Mouse (Mus musculus) lung, embryonic 14.5 days (tissue): ENCODE measurements around the gene Isg20l2. TPM values are rescaled to one million over a fixed set of nuclear protein-coding genes. Genes with fewer than 3 reads are reported as not detected.

Source experiments
- ATAC-seq: fragments of 200-750 bp; cut with Nextera tagmentation; 2 replicates; pipeline ENCODE4 v1.8.0; 2017; ENCODE audit warnings: mild to moderate bottlenecking, moderate TSS enrichment, moderate library complexity; ENCODE audit not compliant: insufficient read depth
- DNase-seq: peaks from one replicate; pipeline ENCODE4 v3.0.0-alpha.2; 2015
- H3K27ac ChIP-seq: fragments of 300-500 bp; sonication (generic); 2 replicates; pipeline ENCODE4 v1.5.1; 2014; ENCODE audit warnings: low read depth, mild to moderate bottlenecking, moderate library complexity
- H3K27me3 ChIP-seq: fragments of 300-500 bp; sonication (generic); 2 replicates; pipeline ENCODE4 v1.6.1; 2014; ENCODE audit warnings: low read length, control low read depth; ENCODE audit not compliant: insufficient read depth
- H3K36me3 ChIP-seq: fragments of 300-500 bp; sonication (generic); 2 replicates; pipeline ENCODE4 v1.6.1; 2014; ENCODE audit warnings: control low read depth; ENCODE audit not compliant: insufficient read depth
- H3K4me1 ChIP-seq: fragments of 300-500 bp; sonication (generic); 2 replicates; pipeline ENCODE4 v1.6.1; 2014; ENCODE audit warnings: antibody characterized with exemption, control low read depth; ENCODE audit not compliant: insufficient read depth
- H3K4me2 ChIP-seq: fragments of 300-500 bp; sonication (generic); 2 replicates; pipeline ENCODE4 v1.6.1; 2014; ENCODE audit warnings: mild to moderate bottlenecking
- H3K4me3 ChIP-seq: fragments of 300-500 bp; sonication (generic); 2 replicates; pipeline ENCODE4 v1.5.1; 2014; ENCODE audit warnings: low read depth, low read length
- H3K9ac ChIP-seq: fragments of 300-500 bp; sonication (generic); 2 replicates; pipeline ENCODE4 v1.6.1; 2014
- H3K9me3 ChIP-seq: fragments of 300-500 bp; sonication (generic); 2 replicates; pipeline ENCODE4 v1.6.1; 2016; ENCODE audit warnings: low read depth, low read length, control low read depth
- CTCF ChIP-seq: IDR thresholded peaks from 2 replicates; pipeline ENCODE4 v1.5.1; 2016; ENCODE audit warnings: antibody characterized with exemption, low read depth
- WGBS: fragments of 180-500 bp; shearing (Covaris S2); extraction: QIAGEN DNeasy Blood & Tissue Kit; methylation state at CpG from one replicate; pipeline ENCODE4 v1.1.7; 2014; 5-methylcytosine and 5-hydroxymethylcytosine counted together
- polyA plus RNA-seq: library from polyadenylated mRNA; unstranded; fragments of >200 nt; fragmentation: Nextera tagmentation; extraction: Ambion mirVana; gene quantifications from 2 replicates; pipeline ENCODE4 v1.2.1, GENCODE M21; 2014

Gene Isg20l2
- polyA plus RNA-seq, 1 experiment from 2014 or later: 50.5 TPM

DNA sequence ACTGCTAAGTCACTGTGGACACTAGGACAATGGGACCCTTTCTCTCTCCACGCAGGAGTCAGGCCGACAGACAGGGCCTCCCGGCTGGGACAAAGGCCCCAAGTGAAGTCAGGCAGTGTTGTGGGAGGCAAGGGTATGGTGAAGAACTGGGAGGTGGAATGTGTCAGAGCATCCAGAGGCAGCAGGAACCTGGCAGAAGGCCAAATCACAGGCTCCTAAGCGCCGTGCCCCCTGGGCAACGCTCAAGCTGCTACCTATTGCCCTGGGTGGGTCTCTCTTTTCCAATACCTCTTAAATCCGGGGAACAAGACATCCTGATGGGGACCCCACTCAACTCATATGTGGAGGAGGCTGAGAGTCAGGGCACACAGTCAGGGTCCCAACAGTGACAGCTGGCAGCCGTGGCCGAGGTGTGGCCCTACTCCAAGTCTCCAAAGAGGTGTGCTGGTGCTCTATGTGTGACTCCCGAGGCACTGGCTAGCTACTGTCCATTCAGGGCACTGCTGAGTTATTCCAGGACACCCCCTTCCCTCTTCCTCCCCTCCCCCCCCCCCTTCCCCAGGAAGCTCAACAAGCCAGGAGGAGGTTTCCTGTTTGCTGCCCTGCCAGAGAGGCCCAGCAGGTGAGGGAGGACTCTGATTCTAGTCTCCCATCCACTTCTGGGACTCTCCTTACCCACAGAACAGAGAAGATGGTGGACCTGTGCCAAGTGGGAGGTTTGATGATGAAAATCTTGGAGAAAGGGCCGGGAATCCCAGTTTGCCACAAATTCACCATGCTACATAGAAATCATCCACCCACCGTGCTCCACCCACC, 55.6 kb downstream of the Isg20l2 start:
- peak; percentile 76 for DNase-seq
- ATAC-seq: no peak
- H3K36me3 ChIP-seq: no peaks in the 10 kb centered on the region
- H3K27ac ChIP-seq: peak overlapping the region; percentile 78
- 19% methylated on average over 12 of the region's 12 CpGs for WGBS
- TF ChIP-seq CTCF: no peak
- H3K4me1 ChIP-seq: peaks cover 48% of the 10 kb centered on the region
- no peak overlapping the region; the same call in 1 of the 2 replicates for H3K9ac ChIP-seq
- H3K4me3 ChIP-seq: no peak overlapping the region
- no peaks in the 10 kb centered on the region for H3K9me3 ChIP-seq
- H3K4me2 ChIP-seq: peak overlapping the region; percentile 31
- peaks cover 22% of the 10 kb centered on the region for H3K27me3 ChIP-seq

GRCm38 (mm10) chr3:87986868-87987267, 56.8 kb downstream of the Isg20l2 start:
- TF ChIP-seq CTCF: peak; percentile 100
- H3K27me3 ChIP-seq: peaks cover 29% of the 10 kb centered on the region
- peak overlapping the region; percentile 24; the same call in 1 of the 2 replicates for H3K9ac ChIP-seq
- H3K36me3 ChIP-seq: no peaks in the 10 kb centered on the region
- peak overlapping the region; percentile 78; the same call in 1 of the 2 replicates for H3K27ac ChIP-seq
- ATAC-seq: peak; percentile 59
- peak overlapping the region; percentile 30 for H3K4me3 ChIP-seq
- H3K4me1 ChIP-seq: peaks cover 42% of the 10 kb centered on the region
- DNase-seq: peak; percentile 100
- H3K9me3 ChIP-seq: no peaks in the 10 kb centered on the region
- under 1% methylated on average over 17 of the region's 17 CpGs for WGBS
- H3K4me2 ChIP-seq: peak overlapping the region; percentile 71

DNA sequence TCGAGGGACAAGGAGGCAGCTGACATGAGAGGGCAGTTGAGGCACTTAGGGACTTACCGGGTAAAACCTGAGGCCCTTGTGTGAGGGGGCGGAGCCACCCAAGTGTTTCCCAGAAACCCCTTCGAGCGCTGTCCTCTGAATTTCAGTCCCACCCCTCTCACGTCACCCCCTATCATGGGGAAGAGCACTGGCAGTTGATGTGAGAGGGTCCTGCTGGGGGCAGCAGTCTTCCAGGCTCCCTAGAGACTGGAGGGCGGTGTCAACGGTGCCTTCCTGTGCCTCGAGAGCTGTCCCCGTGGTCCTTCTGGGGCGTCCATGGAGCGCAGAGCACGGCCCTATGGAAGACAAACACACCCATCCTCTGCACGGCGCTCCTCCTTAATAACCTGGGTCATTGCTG, 57.5 kb downstream of the Isg20l2 start:
- DNase-seq (peak; percentile 89), ATAC-seq (peak; percentile 31)
- H3K36me3 ChIP-seq: no peaks in the 10 kb centered on the region
- peaks cover 32% of the 10 kb centered on the region for H3K27me3 ChIP-seq
- peak overlapping the region; percentile 24 for H3K9ac ChIP-seq
- H3K9me3 ChIP-seq: no peaks in the 10 kb centered on the region
- 0% methylated on average over 15 of the region's 15 CpGs for WGBS
- TF ChIP-seq CTCF: peak; percentile 30
- peak overlapping the region; percentile 30 for H3K4me3 ChIP-seq
- H3K4me2 ChIP-seq: peak overlapping the region; percentile 71
- H3K27ac ChIP-seq: no peak overlapping the region
- H3K4me1 ChIP-seq: peaks cover 34% of the 10 kb centered on the region

DNA sequence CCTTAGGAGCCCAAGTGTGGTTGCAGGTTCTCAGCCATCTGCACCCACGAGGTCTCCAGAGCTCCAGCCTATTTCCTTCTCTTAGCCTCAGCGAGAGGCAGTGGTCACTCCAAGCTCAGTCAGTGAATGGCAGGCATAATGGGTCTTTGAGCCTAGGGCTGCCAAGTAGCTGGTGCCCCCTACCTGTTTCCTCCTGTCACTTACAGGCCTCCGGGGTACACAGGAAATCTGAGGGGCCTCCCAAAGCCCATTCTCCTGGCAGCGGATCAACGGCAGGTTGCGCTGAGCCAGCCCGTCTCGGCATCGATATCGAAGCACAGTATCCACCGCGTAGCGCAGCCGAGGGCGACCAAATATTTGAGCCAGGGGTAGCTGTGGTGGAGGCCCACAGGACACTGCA, 58.0 kb downstream of the Isg20l2 start:
- no peak overlapping the region for H3K27ac ChIP-seq
- no peak for DNase-seq
- peaks cover 36% of the 10 kb centered on the region for H3K27me3 ChIP-seq
- H3K36me3 ChIP-seq: no peaks in the 10 kb centered on the region
- 8% methylated on average over 15 of the region's 15 CpGs for WGBS
- peak overlapping the region; percentile 30 for H3K4me3 ChIP-seq
- H3K4me1 ChIP-seq: peaks cover 30% of the 10 kb centered on the region
- no peaks in the 10 kb centered on the region for H3K9me3 ChIP-seq
- TF ChIP-seq CTCF: peak; percentile 31
- H3K4me2 ChIP-seq: peak overlapping the region; percentile 71
- peak; percentile 1; the same call in 1 of the 2 replicates for ATAC-seq
- peak overlapping the region; percentile 24 for H3K9ac ChIP-seq

GRCm38 (mm10) chr3:87989935-87990334, 59.8 kb downstream of the Isg20l2 start:
- TF ChIP-seq CTCF: no peak
- Histone ChIP-seq H3K36me3 (no peaks in the 10 kb centered on the region), H3K9ac (no peak overlapping the region), H3K4me1 (peaks cover 15% of the 10 kb centered on the region), H3K9me3 (no peaks in the 10 kb centered on the region), H3K4me3 (no peak overlapping the region), H3K27me3 (peaks cover 52% of the 10 kb centered on the region), H3K27ac (no peak overlapping the region), H3K4me2 (no peak overlapping the region)
- DNase-seq: no peak
- ATAC-seq: no peak
- 25% methylated on average over 10 of the region's 10 CpGs for WGBS

Other genes with a start within 250 kb of the Isg20l2 start
- gene Lrrc71, start 181.7 kb upstream of the Isg20l2 start, polyA plus RNA-seq: 0.63 and 0.77 TPM in 2 replicates
- 0.22 and 0.39 TPM in 2 replicates for gene Ntrk1, start 135.2 kb upstream of the Isg20l2 start, polyA plus RNA-seq
- 0.05 TPM in 1 of 2 replicates, not detected in the other for gene Insrr, start 133.4 kb upstream of the Isg20l2 start, polyA plus RNA-seq
- 30.2 and 31.7 TPM in 2 replicates for gene Pear1, start 106.0 kb upstream of the Isg20l2 start, polyA plus RNA-seq
- 0.09 TPM in 2 replicates for gene Sh2d2a, start 83.6 kb upstream of the Isg20l2 start, polyA plus RNA-seq
- gene Prcc, start 44.7 kb upstream of the Isg20l2 start, polyA plus RNA-seq: 13.4 and 14.2 TPM in 2 replicates
- gene Hdgf, start 24.0 kb upstream of the Isg20l2 start, polyA plus RNA-seq: 287 and 288 TPM in 2 replicates
- 64.8 and 65.5 TPM in 2 replicates for gene Mrpl24, start 10.8 kb upstream of the Isg20l2 start, polyA plus RNA-seq
- gene Rrnad1, start 403 bp downstream of the Isg20l2 start, polyA plus RNA-seq: 16.4 and 19.6 TPM in 2 replicates
- gene Crabp2, start 18.4 kb downstream of the Isg20l2 start, polyA plus RNA-seq: 7.7 and 10.3 TPM in 2 replicates
- 24.6 and 27.1 TPM in 2 replicates for gene Nes, start 40.8 kb downstream of the Isg20l2 start, polyA plus RNA-seq
- gene Bcan, start 69.9 kb downstream of the Isg20l2 start, polyA plus RNA-seq: not detected in 2 replicates
- not detected in 2 replicates for gene Hapln2, start 97.3 kb downstream of the Isg20l2 start, polyA plus RNA-seq
- 35.8 and 40.6 TPM in 2 replicates for gene Gpatch4, start 112.8 kb downstream of the Isg20l2 start, polyA plus RNA-seq
- gene Naxe, start 128.2 kb downstream of the Isg20l2 start, polyA plus RNA-seq: 183 and 192 TPM in 2 replicates
- gene Ttc24, start 148.0 kb downstream of the Isg20l2 start, polyA plus RNA-seq: not detected in 2 replicates
- 31.2 and 32.5 TPM in 2 replicates for gene Iqgap3, start 151.7 kb downstream of the Isg20l2 start, polyA plus RNA-seq
- 24.7 and 25.4 TPM in 2 replicates for gene Mef2d, start 212.1 kb downstream of the Isg20l2 start, polyA plus RNA-seq